Mouse (Mus musculus) thymus, postnatal 25 days (tissue): ENCODE data around the gene Ccdc182.
A peak's percentile ranks its signal among the peaks of the same experiment; 100 is the strongest.

Experiments used
- DNase-seq: peaks from one replicate; pipeline ENCODE4 v3.0.0; 2022

Ccdc182 gene

GRCm38 (mm10) chr11:88281428-88282119 is 12.3 kb upstream of the Ccdc182 start:
- DNase-seq = no peak

- DNase-seq = no peak
Observed at GRCm38 (mm10) chr11:88282516-88282915, 11.3 kb upstream of the Ccdc182 start.

GRCm38 (mm10) chr11:88286019-88286418 is 7.8 kb upstream of the Ccdc182 start:
- DNase-seq = no peak

GRCm38 (mm10) chr11:88288400-88288799 is 5.5 kb upstream of the Ccdc182 start:
- DNase-seq = no peak

- peak; percentile 29 for DNase-seq
Observed at GRCm38 (mm10) chr11:88288805-88289340, 5.0 kb upstream of the Ccdc182 start.

GRCm38 (mm10) chr11:88291245-88291644 is 2.6 kb upstream of the Ccdc182 start:
- no peak for DNase-seq

- DNase-seq = no peak
Observed at GRCm38 (mm10) chr11:88291688-88292087, 2.2 kb upstream of the Ccdc182 start.

GRCm38 (mm10) chr11:88294394-88294710 is 494 bp downstream of the Ccdc182 start:
- no peak for DNase-seq

GRCm38 (mm10) chr11:88295298-88295697 is 1.4 kb downstream of the Ccdc182 start:
- no peak for DNase-seq

- no peak for DNase-seq
Observed at GRCm38 (mm10) chr11:88297526-88297925, 3.7 kb downstream of the Ccdc182 start.

GRCm38 (mm10) chr11:88299345-88299744 is 5.5 kb downstream of the Ccdc182 start:
- no peak for DNase-seq

- DNase-seq = no peak
Observed at GRCm38 (mm10) chr11:88301619-88302018, 7.8 kb downstream of the Ccdc182 start.

GRCm38 (mm10) chr11:88305759-88306158 is 11.9 kb downstream of the Ccdc182 start:
- DNase-seq = no peak

GRCm38 (mm10) chr11:88307616-88308543 is 14.0 kb downstream of the Ccdc182 start:
- DNase-seq = peak; percentile 15

- no peak for DNase-seq
Observed at GRCm38 (mm10) chr11:88309059-88309700, 15.3 kb downstream of the Ccdc182 start.

GRCm38 (mm10) chr11:88310773-88311172 is 16.9 kb downstream of the Ccdc182 start:
- no peak for DNase-seq

GRCm38 (mm10) chr11:88311606-88312005 is 17.7 kb downstream of the Ccdc182 start:
- DNase-seq = no peak

GRCm38 (mm10) chr11:88313512-88313911 is 19.7 kb downstream of the Ccdc182 start:
- DNase-seq = no peak

GRCm38 (mm10) chr11:88314471-88314870 is 20.6 kb downstream of the Ccdc182 start:
- no peak for DNase-seq

GRCm38 (mm10) chr11:88315393-88315792 is 21.5 kb downstream of the Ccdc182 start:
- no peak for DNase-seq

GRCm38 (mm10) chr11:88318850-88319249 is 25.0 kb downstream of the Ccdc182 start:
- DNase-seq = no peak

- DNase-seq = no peak
Observed at GRCm38 (mm10) chr11:88327016-88327415, 33.2 kb downstream of the Ccdc182 start.
